Mouse (Mus musculus) stomach, postnatal 0 days (tissue): ENCODE data around the gene Ptprm.

ENCODE experiments used
- CTCF ChIP-seq: IDR thresholded peaks from 2 replicates; pipeline ENCODE4 v1.5.1; 2016; ENCODE audit warnings: antibody characterized with exemption, low read depth, mild to moderate bottlenecking, moderate library complexity
- EP300 ChIP-seq: optimal IDR thresholded peaks from 2 replicates; pipeline ENCODE3; 2016; ENCODE audit warnings: antibody characterized with exemption

- TF ChIP-seq EP300: no peak
- TF ChIP-seq CTCF: no peak
These were observed 9.1 kb downstream of the Ptprm start for GRCm38 (mm10) chr17:67345157-67345556.
